Mouse (Mus musculus): Measurements from ENCODE around the gene Ppbp. TPM values are rescaled to one million over a fixed set of nuclear protein-coding genes. Genes with fewer than 3 reads are reported as not detected.

Ppbp gene
- total RNA-seq (2021): not detected
- long read RNA-seq: 0 reads

DNA sequence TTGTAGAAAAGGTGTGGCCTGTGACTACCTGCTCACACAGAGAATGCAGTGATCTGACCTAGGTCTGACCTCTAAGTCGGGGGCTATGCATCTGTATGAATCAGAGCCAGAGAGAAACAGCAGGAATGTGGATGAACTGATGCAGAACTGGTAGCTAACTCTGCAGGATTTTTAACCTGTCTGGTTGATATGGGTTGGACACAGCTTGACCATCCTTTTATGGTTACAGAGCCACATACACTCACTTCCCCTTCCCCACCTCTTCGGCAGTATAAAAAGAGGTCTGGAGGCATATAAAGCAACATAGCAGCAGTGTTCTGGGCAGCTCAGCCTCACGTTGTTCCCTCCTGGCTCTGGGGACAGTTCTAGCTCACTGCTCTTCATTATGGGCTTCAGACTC, at the start of gene Ppbp:
TSS of gene Ppbp (plus strand) at position 301 of the 400 bp plus-strand sequence.
- no peak for DNase-seq (ENCODE audit: low spot score in 2 of 2)

GRCm38 (mm10) chr5:90722656-90723055, 45.7 kb upstream of the Ppbp start:
- DNase-seq (ENCODE audit: low spot score in 2 of 2): no peak

- no peak for DNase-seq (ENCODE audit: low spot score in 2 of 2)
Measured at GRCm38 (mm10) chr5:90728254-90728653, 40.1 kb upstream of the Ppbp start.

DNA sequence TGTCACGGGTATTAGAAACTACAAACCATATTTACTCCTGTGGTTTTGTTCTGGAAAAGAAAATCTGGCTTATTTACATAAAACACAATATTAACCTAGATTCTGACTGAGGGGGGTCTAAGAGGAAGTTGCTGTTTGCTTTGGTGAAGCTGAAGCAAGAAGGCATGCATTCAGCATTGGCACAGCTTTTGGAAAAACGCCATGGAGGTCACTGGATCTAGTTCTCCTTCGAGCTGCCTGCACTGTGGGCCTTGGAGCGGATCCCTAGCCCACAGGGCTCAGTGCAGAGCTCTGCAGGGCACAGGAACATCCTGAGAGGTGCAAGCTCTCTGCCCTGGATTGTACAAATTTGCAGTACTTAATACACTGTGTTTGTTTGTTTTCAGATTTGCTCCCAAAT, 36.8 kb upstream of the Ppbp start:
- DNase-seq (ENCODE audit: low spot score in 2 of 2): no peak

DNA sequence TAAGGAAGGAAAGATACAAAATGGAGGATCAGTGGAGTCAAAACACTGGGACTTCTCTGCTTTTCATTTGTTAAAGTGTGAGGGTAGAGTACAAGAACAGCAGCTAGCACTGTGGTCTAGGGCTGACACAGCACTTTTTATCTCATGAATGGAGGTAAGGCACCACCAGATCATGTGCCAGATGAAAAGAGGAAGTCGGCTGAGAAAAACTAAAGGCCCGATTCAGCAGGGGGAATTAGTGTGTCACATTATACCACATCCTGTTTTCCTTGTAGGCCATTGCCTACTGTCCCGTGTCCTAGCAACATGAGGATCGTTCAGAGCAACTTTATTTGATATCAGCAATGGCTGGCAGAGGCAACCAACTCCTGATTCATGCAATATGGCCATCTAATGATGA, 26.3 kb upstream of the Ppbp start:
- no peak for DNase-seq (ENCODE audit: low spot score in 2 of 2)

- no peak for DNase-seq (ENCODE audit: low spot score in 2 of 2)
Measured at GRCm38 (mm10) chr5:90753934-90754333, 14.4 kb upstream of the Ppbp start.

- no peak for DNase-seq (ENCODE audit: low spot score in 2 of 2)
Measured at GRCm38 (mm10) chr5:90758020-90758605, 10.2 kb upstream of the Ppbp start.

- DNase-seq (ENCODE audit: low spot score in 2 of 2): peak; percentile 11 to 23
Measured at GRCm38 (mm10) chr5:90759077-90760065, 8.9 kb upstream of the Ppbp start, which contains the start of gene Cxcl5. Gene Cxcl5, plus strand, starts transcription at chr5:90759360.

DNA sequence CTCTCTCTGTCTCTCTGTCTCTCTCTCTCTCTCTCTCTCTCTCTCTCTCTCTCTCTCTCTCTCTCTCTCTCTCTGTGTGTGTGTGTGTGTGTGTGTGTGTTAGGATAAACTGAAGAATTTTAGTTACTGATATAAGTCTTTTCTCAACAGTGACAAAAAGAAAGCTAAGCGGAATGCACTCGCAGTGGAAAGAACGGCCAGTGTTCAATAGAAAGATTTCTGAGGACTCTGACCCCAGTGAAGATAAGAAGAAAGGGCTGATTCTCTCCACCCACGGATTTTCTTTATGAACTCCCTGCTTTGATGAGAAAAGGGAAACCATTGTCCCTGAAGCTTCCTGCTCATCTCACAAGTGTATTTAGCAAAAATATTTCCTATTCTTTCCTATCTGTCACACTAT, 8.0 kb upstream of the Ppbp start:
- no peak for DNase-seq (ENCODE audit: low spot score in 2 of 2)

DNA sequence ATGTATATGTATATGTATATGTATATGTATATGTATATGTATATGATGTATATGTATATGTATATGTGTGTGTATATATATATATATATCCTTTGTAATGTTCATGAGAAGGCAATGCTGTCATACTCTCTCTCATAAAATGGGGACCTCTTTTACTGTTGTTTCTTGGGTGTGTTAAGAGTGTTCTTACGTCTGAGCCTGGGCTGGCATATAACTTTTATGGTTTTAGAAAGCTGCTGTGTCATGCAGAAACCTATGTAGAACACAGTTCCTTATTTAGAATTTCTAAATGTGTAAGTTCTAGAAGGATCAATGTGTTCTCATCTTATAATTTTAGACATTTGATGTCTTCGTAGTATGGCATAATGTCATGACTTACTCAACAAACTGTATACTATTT, 7.5 kb upstream of the Ppbp start:
- DNase-seq (ENCODE audit: low spot score in 2 of 2): no peak

- DNase-seq (ENCODE audit: low spot score in 2 of 2): no peak
Measured at GRCm38 (mm10) chr5:90761834-90762233, 6.5 kb upstream of the Ppbp start.

DNA sequence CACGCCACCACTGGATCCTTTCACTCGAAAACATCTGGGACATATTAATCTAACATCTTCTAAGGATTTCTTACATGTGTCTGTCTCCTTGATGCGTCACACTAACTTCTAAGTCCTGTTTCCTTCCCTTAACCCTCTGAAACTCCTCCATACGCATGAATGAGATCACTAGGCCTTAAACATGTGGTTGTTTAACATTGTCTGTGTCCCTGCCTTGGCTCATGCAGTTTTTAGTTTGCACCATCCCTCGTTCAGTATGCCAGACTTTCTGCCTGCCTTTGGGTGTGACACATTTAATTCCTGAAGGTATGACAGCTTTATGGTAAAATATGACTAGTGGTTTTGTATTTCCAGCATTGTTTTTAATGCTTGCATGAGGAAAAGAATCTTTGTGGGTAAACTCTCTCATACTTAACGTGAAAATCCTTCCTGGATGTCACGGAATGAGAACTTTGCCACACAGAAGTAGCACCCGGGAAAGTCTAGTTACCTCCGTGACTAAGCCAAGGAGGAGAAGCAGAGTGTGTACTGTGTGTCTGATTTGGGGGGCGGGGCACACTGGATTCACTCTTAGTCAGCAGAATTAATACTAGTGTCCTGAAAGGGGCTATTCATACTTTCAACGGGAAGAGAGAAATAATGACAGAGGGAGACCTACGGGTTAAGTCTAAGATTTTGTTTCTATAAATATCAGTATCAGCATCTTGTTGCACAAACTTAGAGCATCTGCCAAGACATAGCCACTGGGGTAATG, 4.2 kb upstream of the Ppbp start:
- no peak for DNase-seq (ENCODE audit: low spot score in 2 of 2)

DNA sequence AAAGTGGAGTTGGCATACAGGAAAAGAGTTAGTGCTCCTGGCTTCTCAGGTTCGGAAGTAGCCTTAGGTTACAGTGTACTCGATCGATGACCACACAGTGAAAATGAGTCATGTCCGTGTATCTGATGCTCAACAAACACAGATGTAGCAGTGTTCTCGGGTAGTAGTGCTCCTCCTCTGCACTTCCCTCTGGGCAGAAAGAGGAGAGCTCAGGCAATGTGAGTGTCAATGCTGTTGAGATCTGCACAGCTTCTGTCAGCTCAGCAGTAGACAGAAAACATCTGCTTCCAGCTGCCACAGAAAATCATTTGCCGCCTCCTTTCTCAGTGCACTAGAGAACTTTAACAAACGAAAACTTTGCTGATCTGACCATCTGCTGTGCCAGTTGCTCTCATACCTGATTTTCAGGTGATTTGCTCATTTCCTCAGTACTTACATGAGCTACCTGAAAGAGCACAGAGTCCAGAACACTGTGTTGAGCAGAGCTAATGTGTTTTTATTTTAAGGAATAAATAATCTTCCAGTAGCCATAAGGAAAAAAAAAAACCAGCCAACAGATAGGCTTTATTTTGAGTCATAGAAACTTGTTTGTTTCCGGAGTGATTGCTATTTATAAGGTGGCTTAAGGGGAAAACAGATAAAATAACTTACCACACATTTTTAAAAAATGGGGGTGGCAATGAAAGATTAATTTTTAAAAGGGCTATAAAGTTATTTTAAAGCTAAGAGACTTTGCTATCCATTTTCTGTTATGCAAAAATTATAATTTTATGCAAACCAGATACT, 2.3 kb upstream of the Ppbp start:
- no peak for DNase-seq (ENCODE audit: low spot score in 2 of 2)

- no peak for DNase-seq (ENCODE audit: low spot score in 2 of 2)
Measured at GRCm38 (mm10) chr5:90771369-90771768, 3.1 kb downstream of the Ppbp start.

- DNase-seq (ENCODE audit: low spot score in 2 of 2): no peak
Measured at GRCm38 (mm10) chr5:90771880-90772653, 3.7 kb downstream of the Ppbp start, which contains the start of gene Pf4. Gene Pf4, plus strand, starts transcription at chr5:90772435.

- DNase-seq (ENCODE audit: low spot score in 2 of 2): no peak
Measured at GRCm38 (mm10) chr5:90775562-90775961, 7.2 kb downstream of the Ppbp start.

DNA sequence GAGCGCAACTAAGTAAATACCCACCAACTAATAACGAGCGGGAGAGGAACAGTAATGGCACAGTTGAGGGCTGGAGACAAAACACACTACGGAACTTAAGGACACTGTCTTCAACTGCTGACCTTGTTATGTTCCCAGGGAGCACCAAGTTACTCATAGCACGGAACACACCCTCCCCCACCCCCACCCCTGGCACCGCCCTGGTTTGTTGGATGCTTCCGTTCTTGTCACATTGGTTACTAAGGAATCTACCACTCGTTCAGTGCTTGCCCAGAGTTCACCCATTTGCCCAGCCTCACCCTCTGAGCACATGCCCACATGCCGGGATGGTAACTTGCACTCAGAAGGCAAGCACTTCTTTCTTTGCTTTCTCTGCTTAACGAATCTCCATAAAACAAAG, 9.3 kb downstream of the Ppbp start:
- DNase-seq (ENCODE audit: low spot score in 2 of 2): no peak

- no peak for DNase-seq (ENCODE audit: low spot score in 2 of 2)
Measured at GRCm38 (mm10) chr5:90778856-90779255, 10.5 kb downstream of the Ppbp start.

DNA sequence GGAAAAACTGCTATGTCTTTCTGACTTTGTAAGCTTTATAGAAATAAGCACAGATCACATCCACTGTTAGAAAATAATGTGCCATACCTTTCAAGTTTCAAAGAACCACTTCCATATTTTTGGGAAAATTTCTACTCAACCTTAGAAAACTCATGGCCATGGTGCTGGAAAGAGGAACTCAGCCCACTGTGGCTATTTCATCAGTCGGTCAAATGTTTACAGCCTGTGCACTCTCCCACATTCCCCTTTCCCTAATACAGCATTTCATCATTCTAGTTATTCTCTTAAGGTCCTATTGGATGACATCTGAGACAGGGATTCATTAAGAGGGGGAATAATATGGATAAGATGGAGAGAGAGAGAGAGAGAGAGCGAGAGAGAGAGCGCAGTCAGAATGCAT, 15.4 kb downstream of the Ppbp start:
- no peak for DNase-seq (ENCODE audit: low spot score in 2 of 2)

Measured in layer of hippocampus, postnatal 10 days (tissue).